Mouse (Mus musculus): ENCODE measurements around the gene Celsr3.

DNA sequence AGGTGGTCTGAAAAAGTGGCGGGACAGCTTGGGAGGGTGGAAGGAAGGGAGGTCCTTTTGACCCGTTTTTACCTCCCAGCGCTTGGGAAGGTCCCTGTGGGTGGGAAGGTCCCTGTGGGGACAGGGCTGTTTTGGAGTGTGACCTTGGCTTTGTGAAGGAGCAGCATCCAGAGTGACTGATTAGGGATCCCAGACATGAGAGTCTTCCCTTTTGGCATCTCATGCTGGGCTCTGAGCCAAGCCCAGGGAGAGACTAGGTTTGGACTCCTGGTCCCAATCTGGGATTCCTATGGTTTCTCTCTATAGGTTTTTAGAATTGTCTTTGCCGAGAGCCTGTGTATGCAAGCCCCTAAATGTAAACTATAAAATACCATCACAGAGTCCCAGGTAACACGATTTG lies 15.6 kb upstream of the Celsr3 start:
- TF ChIP-seq CTCF (IDR thresholded peaks at IDR 0.05; ENCODE audit: low read depth): no peak
- TF ChIP-seq EP300 (IDR thresholded peaks at IDR 0.05; ENCODE audit: low read depth): no peak

Measured in liver, embryonic 14.5 days (tissue).